Mouse (Mus musculus) liver, embryonic 18 days (tissue): ENCODE measurements around the gene Shisa9. TPM values are rescaled to one million over a fixed set of nuclear protein-coding genes. Genes with fewer than 3 reads are reported as not detected.

Experiments used
- polyA plus RNA-seq: library from polyadenylated mRNA; depleted of rRNA; stranded (reverse); fragments of >200 nt; gene quantifications from 2 replicates; pipeline ENCODE4 v1.2.3, GENCODE M21; 2012; rRNA removed

Shisa9 gene
- polyA plus RNA-seq, result 0.37 and 0.42 TPM in 2 replicates

DNA sequence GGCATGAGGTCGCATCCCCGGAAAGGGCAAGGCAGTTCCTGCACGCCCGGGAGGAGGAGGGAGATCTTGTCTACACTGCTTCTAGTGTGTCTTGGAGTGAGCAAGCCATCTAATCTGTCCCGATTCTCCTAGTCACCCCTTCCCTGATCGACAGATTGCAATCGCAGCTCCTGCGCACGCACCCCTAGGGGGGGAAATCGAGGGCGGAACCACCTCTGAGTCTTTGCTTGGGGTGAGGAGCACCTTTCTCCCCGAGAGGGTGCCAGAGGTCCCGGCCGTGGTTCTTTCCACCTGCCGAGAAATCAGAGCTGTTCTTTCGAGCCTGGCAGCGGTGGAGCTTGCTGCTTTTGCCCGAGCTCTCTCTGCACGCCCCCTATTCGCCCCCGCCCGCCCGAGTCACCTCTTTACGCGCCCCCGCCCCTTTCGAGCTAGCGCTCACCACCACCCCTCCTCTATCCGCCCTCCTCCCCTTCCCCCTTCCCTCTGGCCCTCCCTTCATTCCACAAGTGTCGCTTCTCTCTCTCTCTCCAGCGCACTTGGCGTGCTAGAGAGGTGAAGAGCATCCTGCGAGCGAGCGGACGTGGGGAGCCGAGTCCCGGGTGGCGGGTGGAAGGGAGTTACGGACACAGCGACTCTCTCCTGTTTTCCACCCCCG is at the start of gene Shisa9:
Gene Shisa9 (plus strand): TSS at position 498 of the 655 bp plus-strand sequence.

Other genes starting within 250 kb of the Shisa9 start
- 8.9 and 9.1 TPM in 2 replicates for gene Cpped1, start 74.7 kb upstream of the Shisa9 start, polyA plus RNA-seq